Mouse (Mus musculus): Measurements from ENCODE around the gene Taf1d.
"Not testable (repeated sequence)": the region's sequence is repeated elsewhere in the genome, so short reads cannot be mapped to it uniquely, and the experiment has no call there.

Taf1d gene

DNA sequence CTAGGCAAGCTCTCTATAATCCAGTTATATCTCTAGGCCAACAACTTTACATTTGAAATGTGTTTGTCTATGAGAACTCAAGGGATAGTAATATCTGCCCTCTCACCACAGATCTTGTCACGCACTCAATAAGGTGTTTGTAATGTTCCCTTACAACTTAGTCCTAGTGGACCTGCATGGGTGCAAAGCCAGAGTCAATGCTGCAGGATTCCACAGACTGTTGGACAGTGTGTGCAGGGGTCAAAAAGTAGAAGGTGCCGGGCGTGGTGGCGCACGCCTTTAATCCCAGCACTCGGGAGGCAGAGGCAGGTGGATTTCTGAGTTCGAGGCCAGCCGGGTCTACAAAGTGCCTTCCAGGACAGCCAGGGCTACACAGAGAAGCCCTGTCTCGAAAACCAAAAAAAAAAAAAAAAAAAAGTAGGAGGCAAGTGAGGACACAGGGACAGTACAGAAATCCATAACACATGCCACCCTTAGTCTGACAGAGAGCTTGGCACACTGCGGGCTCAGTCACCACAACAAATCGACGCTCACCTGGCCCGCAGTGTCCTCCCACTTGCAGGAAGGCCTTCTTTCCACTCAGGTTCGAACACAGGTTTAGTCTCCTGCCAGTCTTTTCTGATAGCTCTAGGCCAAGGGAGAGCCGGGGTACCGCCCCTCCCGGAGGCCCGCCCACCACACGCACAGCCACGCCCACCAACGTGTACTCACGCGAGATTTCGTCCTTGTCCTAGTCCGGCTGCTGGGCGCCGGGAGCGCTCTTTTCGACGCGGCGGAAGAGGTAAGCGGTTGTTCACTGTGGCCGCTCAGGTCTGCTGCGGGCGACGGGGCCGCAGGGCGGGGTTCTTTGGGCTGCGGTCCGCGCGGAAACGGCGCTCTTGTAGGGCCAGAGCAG, at the start of gene Taf1d:
Taf1d (plus strand) TSS at position 712 of the 895 bp plus-strand sequence.
- peak; percentile 93 to 94 for DNase-seq (ENCODE audit: low spot score in 2 of 2)

DNA sequence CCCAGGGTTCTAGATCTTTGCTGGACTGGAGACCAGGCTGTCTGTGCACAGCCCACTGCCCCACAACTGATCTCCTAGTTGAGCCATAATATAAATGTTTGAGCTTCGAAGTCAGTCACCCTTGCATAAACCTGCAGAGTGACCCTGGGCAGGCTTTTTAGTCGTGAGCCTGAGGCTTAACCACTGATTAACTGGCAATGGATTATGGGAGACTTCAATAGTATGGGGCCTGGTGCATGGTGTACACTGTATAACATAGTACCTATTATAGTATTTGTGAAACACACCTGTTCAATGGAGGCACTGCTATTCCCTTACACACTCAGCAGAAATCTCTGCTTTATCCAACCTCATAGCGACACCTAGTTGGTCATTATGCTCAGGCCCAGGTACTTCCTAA, 49.8 kb upstream of the Taf1d start:
- no peak for DNase-seq (ENCODE audit: low spot score in 2 of 2)

DNA sequence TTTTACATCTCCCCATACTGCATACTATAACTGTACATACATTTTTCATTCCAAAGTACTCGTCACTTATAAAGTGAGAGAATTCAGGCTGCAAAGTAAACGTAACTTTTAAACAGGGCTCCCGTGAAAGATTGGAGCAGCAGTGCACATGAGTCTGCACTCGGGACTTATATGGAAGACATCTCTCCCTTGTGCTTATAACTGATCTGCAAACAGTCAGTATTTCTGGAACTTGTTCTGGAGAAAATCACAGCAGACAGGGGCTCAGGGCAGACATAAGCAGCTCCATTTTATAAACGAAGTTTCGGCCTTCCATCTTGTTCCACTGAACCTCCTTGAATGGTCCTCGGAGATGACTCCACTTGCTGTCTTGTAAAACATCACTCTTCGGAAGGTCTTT, 44.0 kb upstream of the Taf1d start:
- no peak for DNase-seq (ENCODE audit: low spot score in 2 of 2)

DNA sequence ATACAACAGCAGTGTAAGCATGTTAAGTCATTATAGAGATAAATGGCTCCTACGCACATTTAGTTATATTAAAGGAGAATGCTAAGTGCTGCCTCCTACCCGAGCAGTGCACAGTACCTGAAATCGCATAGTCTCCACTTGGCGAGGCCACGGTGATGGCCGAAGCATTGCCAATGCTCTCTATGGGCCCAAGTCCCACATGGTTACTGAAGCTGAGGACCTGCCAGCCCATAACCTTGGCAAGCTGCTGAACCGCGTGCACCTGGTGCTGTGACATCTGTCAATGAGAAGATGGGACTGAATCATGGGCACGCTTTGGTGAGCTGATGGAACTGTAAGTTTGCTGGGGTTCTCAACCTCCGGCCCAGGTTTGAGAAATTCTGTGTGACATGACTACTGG, 42.5 kb upstream of the Taf1d start:
- DNase-seq (ENCODE audit: low spot score in 2 of 2), result no peak

DNA sequence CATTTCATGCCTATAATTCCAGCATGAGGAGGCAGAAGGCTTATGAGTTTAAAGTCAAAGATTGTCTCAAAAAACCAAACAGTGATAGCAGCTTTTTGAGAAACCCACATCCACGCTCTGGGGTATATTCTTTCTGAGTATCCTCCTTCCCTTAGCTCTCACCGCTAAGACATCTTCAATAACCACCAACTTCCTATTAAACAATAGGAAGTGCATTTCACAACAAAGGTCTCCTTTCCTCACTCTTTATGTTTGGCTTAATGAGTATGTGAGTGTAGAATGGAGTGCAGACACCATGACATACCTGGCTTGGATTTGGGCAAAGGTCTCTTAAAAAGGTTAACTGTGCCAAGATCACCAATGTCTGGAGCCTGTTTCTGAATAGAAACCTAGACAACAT, 32.0 kb upstream of the Taf1d start:
- DNase-seq (ENCODE audit: low spot score in 2 of 2), result no peak

DNA sequence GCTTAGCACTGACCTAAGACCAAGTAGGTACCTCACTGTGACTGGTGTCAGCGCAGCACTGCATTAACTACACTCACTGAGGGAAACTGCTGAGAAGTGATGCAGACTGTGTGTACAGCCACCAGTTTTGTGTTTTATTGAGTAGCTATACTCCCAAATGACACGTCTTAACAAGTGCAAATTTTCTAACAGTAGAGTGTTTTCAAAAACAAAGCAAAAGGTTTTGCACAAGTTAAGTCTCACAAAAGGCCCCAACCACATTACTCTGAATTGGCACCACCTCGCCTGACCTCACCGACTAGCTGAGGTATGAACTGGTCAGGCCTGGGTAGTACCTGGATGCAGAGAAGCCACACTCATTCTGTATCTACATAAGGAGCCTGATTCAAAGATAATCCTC, 29.2 kb upstream of the Taf1d start:
- no peak for DNase-seq (ENCODE audit: low spot score in 2 of 2)

DNA sequence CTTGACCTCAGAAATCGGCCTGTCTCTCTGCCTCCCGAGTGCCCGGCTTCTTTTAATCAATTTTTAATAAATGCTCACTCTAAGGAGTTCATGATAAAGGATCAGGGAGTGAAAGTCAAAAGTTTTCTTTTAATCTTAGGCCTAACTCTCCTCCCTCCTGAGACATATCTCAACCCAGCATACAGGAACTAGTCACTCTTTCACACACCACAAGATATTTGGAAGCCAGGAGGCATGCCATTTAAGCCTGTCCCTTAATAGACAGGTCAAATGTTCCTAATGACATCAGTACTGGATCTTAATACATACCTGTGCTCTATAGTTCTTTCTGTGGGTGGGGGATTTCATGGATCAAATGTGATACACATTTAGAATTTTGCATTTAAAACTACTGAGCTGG, 27.7 kb upstream of the Taf1d start:
- no peak for DNase-seq (ENCODE audit: low spot score in 2 of 2)

DNA sequence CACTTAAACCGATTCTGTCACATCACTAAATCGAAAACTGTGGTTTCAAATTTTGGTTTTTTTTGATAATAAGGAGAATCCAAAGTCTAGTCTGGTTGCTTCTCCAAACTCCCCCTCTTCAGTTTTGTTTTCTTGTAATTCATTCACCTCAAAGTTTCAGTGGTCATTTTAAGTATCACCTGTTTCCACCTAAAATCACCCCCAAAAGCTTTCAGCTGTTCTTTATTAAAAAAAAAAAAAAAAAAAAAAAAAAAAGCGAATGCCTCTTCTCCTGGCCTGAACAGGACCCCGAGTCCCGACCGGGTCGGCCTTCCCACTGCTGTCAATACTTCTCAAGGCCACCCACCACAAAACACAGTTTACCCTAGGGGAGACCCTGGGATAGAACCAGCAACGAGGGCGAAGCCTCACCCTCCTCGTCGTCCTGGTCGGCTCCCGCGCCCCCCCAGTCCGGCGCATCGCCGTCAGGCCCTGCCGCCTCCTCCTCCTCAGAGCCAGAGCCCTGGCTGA, 26.8 kb upstream of the Taf1d start:
- no peak for DNase-seq (ENCODE audit: low spot score in 2 of 2)

DNA sequence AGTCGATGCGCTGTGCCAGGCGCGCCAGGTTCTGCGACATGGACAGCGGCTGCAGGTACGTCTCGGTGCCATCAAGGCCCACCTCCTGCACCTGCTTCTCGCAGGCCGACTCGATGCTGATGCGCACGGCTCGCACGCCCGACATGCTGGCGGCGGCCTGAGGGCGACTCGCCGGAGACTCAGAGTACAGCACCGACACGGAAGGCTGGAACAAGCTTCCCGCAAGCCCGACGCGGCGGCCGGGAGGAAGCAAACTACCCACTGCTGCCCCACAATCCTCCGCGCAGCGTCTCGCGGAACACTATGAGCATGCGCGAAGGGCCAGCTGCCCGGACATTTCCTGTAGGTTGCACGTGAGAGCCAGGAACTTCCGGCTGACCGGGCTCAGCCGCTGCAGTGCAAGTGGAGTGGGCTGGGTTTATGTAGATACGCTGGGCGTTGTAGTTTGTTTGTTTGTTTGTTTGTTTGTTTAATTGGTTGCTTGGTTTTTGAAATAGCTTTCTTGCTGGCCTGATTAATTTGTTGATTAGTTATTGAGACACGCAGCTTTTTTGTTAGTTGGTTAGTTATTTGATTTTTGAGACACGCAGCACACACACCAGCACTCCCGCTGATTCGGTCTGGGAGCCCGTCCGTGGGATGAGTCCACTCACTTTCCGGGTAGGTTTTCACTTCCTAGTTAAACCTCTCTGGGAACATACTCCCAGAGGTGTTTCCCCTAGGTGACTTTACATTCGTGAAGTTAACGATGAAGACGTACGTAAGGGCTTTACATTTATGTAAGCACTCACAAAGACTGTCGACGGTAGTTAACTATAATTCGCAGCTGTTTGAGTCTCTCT, 26.1 kb upstream of the Taf1d start, which contains the start of gene Med17:
Med17 (minus strand) TSS at position 283 of the 842 bp plus-strand sequence.
- peak; percentile 92 to 94 for DNase-seq (ENCODE audit: low spot score in 2 of 2)

DNA sequence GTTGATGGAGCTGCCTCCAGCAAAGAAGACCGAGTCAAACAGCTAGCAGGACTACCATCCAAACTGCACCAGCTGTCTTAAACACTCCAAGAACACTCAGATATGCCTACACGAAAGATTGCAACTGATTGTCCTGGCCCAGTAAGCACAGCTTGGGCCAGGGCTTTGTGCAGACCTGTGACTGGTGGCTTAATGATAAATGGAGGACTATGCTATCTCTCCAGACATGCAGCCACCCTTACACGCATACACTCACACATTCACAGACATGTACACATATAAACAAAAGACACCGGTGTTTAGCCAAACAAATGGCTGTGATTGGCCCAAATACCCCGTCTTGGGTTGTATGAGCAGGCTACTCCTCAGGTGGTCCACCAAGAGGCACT, 25.5 kb upstream of the Taf1d start:
- no peak for DNase-seq (ENCODE audit: low spot score in 2 of 2)

DNA sequence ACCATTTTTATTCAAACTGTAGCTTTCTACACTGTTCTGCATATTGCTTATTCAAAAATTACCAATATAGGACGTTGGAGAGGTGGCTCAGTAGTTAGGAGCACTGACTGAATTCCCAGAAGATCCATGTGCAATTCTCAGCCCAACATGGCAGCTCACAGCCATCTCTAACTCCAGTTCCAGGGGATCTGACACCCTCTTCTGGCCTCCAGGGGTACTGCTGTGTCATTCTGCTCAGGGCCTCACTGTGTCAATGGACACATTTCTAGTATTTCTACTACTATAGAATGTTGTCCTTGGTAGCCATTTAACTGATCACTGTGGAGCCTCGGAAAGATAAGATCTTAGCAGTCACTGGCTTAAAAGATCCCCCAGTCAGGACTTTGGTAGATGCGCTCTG, 20.6 kb upstream of the Taf1d start:
- no peak for DNase-seq (ENCODE audit: low spot score in 2 of 2)

DNA sequence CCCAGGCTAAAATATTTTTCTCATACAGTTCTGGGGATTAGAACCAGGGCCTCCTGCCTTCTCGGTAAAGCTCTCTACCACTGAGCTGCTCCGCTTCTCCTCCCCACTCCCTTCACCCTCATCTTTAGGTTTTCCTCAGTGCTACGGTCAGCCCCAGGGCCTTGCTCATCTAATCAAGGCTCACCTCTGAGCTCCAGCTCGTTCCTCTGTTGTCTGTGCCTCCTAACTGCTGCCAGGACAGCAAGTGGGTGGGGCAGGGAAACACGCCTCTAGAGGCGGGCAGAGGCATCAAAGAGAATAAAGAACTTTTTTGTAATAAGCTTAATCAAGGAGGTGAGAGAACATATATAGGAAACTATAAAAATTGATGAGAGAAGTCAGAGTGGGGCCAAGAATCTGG, 18.2 kb upstream of the Taf1d start:
- no peak for DNase-seq (ENCODE audit: low spot score in 2 of 2)

DNA sequence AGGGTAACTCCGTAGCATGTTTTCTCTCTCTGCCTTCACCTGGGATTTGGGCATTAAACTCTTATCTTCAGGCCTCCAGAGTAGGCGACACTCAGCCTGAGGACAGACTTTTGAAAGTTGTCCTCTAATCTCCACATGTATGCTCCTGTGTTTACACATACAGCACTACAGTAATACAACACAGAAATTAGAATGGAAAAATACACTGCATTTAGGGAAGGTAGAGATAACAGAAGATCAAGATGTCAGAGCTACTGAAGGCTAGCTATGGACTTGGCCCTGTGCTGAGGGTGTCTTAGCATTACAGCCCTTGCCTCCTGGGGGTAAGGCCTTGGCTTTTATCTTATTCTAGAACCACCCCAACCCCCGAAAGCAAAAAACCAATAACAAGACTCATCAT, 17.6 kb upstream of the Taf1d start:
- no peak for DNase-seq (ENCODE audit: low spot score in 2 of 2)

DNA sequence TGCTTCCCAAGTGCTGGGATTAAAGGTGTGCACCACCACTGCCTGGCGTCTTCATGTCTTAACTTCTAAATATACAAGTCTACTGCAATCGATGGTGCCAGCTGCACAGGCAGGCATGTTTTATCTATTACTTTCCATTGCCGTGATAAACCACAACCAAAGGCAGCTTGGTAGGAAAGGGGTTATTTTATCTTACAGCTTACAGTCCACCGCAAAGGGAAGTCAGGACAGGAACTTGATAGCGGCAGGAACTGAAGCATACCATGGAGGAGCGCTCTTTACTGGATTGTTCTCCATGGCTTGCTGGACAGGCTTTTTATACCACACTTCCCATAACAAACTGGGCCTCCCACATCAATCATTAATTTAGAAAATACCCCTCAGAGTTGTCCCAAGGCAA, 16.8 kb upstream of the Taf1d start:
- no peak for DNase-seq (ENCODE audit: low spot score in 2 of 2)

DNA sequence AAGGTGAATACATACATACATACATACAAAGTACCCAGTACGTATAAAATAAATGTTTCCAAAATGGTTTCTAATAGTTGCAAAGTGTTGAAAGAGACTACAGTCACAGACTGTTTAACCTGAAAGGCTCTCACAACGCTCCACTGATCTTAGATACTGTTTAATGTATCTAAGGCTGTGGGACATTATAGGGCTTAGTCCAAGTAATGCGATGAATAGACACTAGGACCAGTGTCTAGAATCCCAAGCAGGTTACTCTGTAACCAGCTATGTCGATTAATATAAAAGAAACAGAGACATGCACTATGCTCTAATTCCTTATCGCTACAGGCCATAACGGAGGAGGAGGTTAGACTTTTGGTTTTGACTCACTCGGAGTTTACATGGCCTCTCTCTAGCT, 8.9 kb upstream of the Taf1d start:
- no peak for DNase-seq (ENCODE audit: low spot score in 2 of 2)

DNA sequence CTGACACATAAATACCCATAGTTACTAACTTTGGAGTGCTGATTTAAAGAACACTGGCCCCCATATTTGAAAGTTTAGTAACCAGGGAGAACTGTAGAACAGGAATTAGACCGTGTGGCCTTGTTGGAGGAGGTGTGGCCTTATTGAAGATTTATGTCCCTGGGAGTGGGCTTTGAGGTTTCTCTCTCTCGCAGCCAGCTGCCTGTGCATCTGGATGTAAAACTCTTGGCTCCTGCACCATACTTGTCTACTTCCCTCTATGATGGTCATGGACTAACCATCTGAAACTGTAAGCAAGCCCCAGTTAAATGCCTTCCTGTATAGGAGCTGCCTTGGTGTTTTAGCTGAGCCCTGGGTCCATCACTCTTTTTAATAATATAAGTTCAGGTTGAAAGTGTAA, 7.6 kb upstream of the Taf1d start:
- no peak for DNase-seq (ENCODE audit: low spot score in 2 of 2)

DNA sequence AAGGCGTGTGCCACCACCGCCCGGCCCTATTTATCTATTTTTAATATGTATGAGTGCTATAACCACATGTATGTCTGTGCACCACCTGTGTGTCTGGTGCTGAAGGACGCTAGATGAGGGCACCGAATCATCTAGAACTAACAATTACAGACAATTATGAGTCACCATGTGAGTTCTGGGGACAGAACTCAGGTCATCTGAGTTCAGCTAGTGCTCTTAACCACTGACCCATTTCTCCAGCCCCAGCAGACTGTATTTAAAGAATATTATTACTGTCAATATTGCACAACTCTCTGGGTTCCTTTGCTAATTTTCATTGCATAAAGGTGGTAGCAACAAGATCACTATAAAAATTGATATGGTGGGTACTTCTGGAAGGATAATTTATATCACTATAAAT, 6.0 kb upstream of the Taf1d start:
- no peak for DNase-seq (ENCODE audit: low spot score in 2 of 2)

DNA sequence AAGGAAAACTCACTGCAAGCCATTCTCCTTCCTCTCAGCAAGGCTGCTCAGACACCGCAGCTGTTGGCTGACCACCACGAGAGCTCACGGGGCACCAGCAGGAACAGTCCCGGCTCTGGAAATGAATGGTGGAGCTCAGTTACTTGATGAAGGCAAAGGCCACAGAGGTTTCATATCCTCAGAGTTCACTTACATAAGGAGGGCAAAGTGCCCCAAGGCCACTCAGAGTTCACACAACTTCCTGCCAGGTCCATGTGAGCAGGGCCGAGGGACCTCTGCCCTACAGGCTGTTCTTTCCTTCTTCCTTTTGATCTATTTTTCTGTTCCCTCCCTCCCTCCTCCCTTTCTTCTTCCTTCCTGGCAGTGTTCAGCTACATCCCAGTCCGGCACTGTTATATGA, 4.6 kb upstream of the Taf1d start:
- no peak for DNase-seq (ENCODE audit: low spot score in 2 of 2)

DNA sequence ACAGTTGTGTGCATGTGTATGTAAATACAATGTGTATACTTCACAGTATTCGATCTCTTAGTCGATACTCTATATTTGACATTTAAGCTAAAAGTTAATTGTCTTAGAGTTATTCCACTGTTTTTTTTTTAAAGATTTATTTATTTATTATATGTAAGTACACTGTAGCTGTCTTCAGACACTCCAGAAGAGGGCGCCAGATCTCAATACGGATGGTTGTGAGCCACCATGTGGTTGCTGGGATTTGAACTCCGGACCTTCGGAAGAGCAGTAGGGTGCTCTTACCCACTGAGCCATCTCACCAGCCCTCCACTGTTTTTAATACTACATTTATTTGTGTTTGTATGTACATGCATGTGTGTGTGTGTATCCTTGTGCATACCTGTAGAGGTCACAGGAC, 4.0 kb upstream of the Taf1d start:
- DNase-seq (ENCODE audit: low spot score in 2 of 2), result not testable (repeated sequence)

DNA sequence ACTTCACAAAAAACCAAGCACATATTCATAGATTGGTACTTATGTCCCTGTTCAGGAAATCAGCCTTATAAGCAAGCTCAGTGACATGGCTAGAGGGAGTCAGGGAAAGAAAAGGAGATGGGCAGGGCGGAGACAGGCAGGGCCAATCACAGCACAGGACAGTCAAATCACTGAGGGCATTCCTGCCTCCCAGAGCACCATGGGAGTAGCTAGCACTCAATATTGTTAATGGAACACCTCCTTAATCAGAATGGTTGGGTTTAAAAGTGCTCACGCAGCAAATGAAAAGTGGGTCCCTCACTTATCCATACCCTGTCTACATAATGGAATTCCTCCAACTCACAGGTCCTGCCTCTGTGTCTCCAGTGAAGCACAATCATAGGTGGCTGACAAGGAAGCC, 3.1 kb upstream of the Taf1d start:
- no peak for DNase-seq (ENCODE audit: low spot score in 2 of 2)

DNA sequence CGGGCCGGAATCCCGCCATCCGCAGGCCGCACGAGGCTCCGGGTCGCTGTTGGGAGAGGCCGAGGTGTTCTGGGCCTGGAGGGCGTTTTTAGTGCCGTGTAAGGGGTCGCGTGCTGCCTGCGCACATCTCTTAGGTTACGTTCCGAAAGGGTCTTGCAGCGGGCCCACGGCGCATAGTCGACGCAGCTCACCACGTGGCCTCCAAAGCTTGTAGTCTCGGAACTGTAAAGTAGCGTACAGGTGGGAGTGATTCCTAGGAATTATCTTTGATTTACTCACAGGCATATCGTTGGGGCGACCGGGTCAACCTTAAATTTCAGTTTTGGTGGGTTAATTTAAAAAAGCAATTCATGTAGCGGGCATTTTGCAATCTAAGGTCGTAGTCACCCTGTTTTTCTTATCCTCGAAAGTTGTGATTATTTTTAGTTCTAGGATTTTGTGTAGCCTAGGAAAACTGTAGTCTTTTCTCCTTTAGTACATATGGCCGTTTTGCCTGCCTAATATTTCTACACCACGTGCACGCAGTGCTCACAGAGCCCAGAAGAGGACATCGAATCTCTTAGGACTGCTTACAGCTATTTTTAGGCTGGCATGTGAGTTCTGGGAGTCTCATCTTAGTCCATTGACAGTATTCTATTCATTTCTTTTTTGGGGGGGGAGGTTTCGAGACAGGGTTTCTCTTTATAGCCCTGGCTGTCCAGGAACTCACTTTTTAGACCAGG, 545 bp downstream of the Taf1d start, which contains the start of gene 4931406C07Rik:
4931406C07Rik (minus strand) TSS at position 51 of the 722 bp plus-strand sequence.
- peak; percentile 23 to 41 for DNase-seq (ENCODE audit: low spot score in 2 of 2)

DNA sequence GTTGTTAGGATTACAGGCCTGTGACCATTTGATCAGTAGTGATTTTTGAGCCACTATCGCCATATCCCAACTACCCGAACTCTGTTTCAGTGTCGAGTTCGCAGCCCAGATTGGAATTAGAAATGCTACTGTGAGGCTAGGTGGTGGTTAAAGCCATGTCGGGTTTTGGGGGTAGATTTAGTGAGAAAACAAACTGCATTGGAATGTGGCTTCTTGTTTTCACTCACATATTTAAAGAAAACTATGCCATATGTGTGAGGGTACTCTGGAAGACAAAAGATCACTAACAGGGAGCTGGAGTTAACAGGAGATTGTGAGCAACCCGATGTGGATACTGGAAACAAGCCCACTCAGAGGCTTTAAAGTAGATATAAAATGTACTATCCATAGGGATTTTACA, 1.2 kb downstream of the Taf1d start:
- no peak for DNase-seq (ENCODE audit: low spot score in 2 of 2)

All from right cerebral cortex, postnatal 36 days (tissue).